Mouse (Mus musculus) intestine, embryonic 15.5 days (tissue): ENCODE data around the gene Mup1. TPM values are rescaled to one million over a fixed set of nuclear protein-coding genes. Genes with fewer than 3 reads are reported as not detected.
"Not testable (repeated sequence)": the region's sequence is repeated elsewhere in the genome, so short reads cannot be mapped to it uniquely, and the experiment has no call there.

Source experiments
- ATAC-seq: fragments of 200-750 bp; cut with Nextera tagmentation; 2 replicates; pipeline ENCODE4 v1.8.0; 2017; ENCODE audit warnings: moderate TSS enrichment, moderate library complexity
- H3K27ac ChIP-seq: fragments of 300-500 bp; sonication (generic); 2 replicates; pipeline ENCODE4 v1.5.1; 2015; ENCODE audit warnings: mild to moderate bottlenecking, inconsistent platforms
- H3K27me3 ChIP-seq: fragments of 300-500 bp; sonication (generic); replicated peaks from 2 replicates; pipeline ENCODE4 v1.6.1; 2015; ENCODE audit warnings: inconsistent platforms
- H3K36me3 ChIP-seq: fragments of 300-500 bp; sonication (generic); 2 replicates; pipeline ENCODE4 v1.6.1; 2015; ENCODE audit warnings: inconsistent platforms
- H3K4me1 ChIP-seq: fragments of 300-500 bp; sonication (generic); replicated peaks from 2 replicates; pipeline ENCODE4 v1.6.1; 2015; ENCODE audit warnings: inconsistent platforms
- H3K4me2 ChIP-seq: fragments of 300-500 bp; sonication (generic); replicated peaks from 2 replicates; pipeline ENCODE4 v1.6.1; 2015; ENCODE audit warnings: mild to moderate bottlenecking, inconsistent platforms
- H3K4me3 ChIP-seq: fragments of 300-500 bp; sonication (generic); replicated peaks from 2 replicates; pipeline ENCODE4 v1.5.1; 2015; ENCODE audit warnings: inconsistent platforms
- H3K9ac ChIP-seq: fragments of 300-500 bp; sonication (generic); 2 replicates; pipeline ENCODE4 v1.6.1; 2015; ENCODE audit warnings: inconsistent platforms
- H3K9me3 ChIP-seq: fragments of 300-500 bp; sonication (generic); 2 replicates; pipeline ENCODE4 v1.6.1; 2016; ENCODE audit warnings: inconsistent platforms
- WGBS: fragments of 180-500 bp; shearing (Covaris S2); methylation state at CpG from one replicate; pipeline ENCODE4 v1.1.7; 2015; 5-methylcytosine and 5-hydroxymethylcytosine counted together
- polyA plus RNA-seq: library from polyadenylated mRNA; unstranded; fragments of >200 nt; fragmentation: Nextera tagmentation; extraction: Ambion mirVana; gene quantifications from 2 replicates; pipeline ENCODE4 v1.2.1, GENCODE M21; 2015

Gene Mup1
- polyA plus RNA-seq = not detected in 2 replicates

GRCm38 (mm10) chr4:60501860-60502259, at the start of gene Mup1:
Gene Mup1, minus strand, starts transcription at chr4:60501960.
- not testable (repeated sequence) for H3K27me3 ChIP-seq, H3K27ac ChIP-seq, H3K36me3 ChIP-seq, H3K4me2 ChIP-seq, H3K9me3 ChIP-seq, ATAC-seq, H3K4me1 ChIP-seq, H3K4me3 ChIP-seq, H3K9ac ChIP-seq
- 87% methylated on average over 2 of the region's 4 CpGs for WGBS

Other genes with a start within 250 kb of the Mup1 start
- gene Mup9, start 80.0 kb downstream of the Mup1 start, polyA plus RNA-seq = not detected in 2 replicates
- not detected in 2 replicates for gene Mup10, start 80.2 kb upstream of the Mup1 start, polyA plus RNA-seq
- not detected in 2 replicates for gene Mup11, start 160.5 kb upstream of the Mup1 start, polyA plus RNA-seq
- not detected in 2 replicates for gene Mup12, start 239.4 kb upstream of the Mup1 start, polyA plus RNA-seq